Mouse (Mus musculus) small intestine, adult 10 weeks (tissue): Measurements from ENCODE around the gene Lyz2. TPM values are rescaled to one million over a fixed set of nuclear protein-coding genes. Genes with fewer than 3 reads are reported as not detected.

Experiments used
- polyA plus RNA-seq: library from polyadenylated mRNA; stranded (reverse); fragments of 350-450 nt; fragmentation: Illumina TruSeq; extraction: RNeasy Lipid Tissue Mini Kit (QIAGEN cat#74804); gene quantifications from one replicate; pipeline ENCODE4 v1.2.3, GENCODE M21; 2014; ENCODE audit warnings: low replicate concordance

The Lyz2 gene
- 78.5 TPM for polyA plus RNA-seq

DNA sequence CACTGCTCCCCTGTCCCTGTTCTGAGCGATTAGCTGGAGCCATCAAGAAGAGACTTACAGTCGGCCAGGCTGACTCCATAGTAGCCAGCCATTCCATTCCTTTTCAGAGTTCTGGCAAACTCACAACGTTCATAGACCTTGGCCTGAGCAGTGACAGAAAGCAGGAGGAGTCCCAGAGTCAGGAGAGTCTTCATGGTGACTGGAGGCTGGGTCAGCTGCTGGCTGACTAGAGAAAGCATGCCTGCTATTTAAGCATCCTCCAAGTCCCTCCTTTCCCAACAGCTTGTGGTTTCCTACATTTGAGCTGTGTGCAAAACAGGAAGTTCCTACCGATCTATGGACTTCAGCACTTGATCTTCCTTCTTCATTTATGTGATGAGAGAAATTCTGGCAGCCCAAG lies at the start of gene Lyz2:
Gene Lyz2, minus strand, starts transcription at position 273 of the 400 bp plus-strand sequence.

DNA sequence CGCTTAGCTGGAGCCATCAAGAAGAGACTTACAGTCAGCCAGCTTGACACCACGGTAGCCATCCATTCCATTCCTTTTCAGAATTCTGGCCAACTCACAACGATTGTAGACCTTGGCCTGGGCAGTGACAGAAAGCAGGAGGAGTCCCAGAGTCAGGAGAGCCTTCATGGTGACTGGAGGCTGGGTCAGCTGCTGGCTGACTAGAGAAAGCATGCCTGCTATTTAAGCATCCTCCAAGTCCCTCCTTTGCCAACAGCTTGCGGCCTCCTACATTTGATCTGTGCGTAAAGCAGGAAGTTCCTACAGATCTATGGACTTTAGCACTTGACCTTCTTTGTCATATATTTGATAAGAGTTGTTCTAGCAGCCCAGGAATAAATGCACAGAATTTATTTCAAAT lies 10.6 kb upstream of the Lyz2 start, which contains the start of gene Lyz1:
Gene Lyz1, minus strand, starts transcription at position 198 of the 400 bp plus-strand sequence.

DNA sequence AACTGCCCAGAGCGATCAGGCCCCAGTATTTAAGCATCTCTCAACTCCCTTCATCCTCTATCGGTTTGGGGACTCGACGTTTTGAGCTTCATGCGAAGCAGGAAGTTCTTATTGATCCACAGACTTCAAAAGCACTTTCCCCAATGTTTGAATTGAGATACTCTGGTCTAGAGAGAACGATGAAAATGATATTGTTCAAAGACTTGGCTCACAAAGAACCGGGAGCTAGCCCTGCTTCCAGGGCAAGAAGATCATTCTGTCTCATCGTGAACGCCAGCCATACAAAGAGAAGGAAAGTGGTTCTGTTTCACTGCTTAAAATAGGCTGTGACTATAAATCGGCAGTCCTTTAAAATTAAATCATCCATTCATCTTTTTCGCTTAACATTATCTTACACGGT lies 43.5 kb downstream of the Lyz2 start, which contains the start of gene 9530003J23Rik:
Gene 9530003J23Rik, minus strand, starts transcription at position 101 of the 400 bp plus-strand sequence.

Other genes with a start within 250 kb of the Lyz2 start
- gene Lrrc10, start 237.0 kb downstream of the Lyz2 start, polyA plus RNA-seq: not detected
- gene Cct2, start 218.5 kb downstream of the Lyz2 start, polyA plus RNA-seq: 130 TPM
- gene Frs2, start 133.8 kb downstream of the Lyz2 start, polyA plus RNA-seq: 32.6 TPM
- gene Yeats4, start 57.8 kb downstream of the Lyz2 start, polyA plus RNA-seq: 50.8 TPM
- not detected for gene 9530003J23Rik, start 43.6 kb downstream of the Lyz2 start, polyA plus RNA-seq
- gene Lyz1, start 10.5 kb upstream of the Lyz2 start, polyA plus RNA-seq: 2,914 TPM
- gene Cpsf6, start 97.7 kb upstream of the Lyz2 start, polyA plus RNA-seq: 88.1 TPM